Mouse (Mus musculus): ENCODE measurements around the gene Rnf222. TPM values are rescaled to one million over a fixed set of nuclear protein-coding genes. Genes with fewer than 3 reads are reported as not detected.

Rnf222 gene
- not detected for total RNA-seq (2023)

DNA sequence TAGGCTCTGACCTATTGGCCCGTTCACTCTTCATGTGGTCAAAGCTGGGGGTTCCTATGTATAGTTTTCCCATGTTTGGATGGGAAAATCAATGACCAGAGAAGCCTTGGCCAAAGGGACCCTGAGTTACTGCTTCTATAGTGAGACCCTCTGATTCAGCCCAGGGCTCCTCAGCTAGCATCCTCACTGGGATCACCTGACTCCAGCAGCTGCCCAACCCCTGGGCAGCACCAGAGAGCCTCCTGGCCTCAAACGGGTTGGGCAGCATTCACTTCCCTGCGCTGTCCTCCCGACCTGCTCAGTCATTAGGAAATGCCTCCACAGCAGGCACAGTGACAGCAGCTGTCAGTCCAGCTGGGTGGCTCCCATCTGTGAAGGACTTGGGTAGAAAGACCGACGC, at the start of gene Rnf222:
Gene Rnf222, plus strand, starts transcription at position 301 of the 400 bp plus-strand sequence.

DNA sequence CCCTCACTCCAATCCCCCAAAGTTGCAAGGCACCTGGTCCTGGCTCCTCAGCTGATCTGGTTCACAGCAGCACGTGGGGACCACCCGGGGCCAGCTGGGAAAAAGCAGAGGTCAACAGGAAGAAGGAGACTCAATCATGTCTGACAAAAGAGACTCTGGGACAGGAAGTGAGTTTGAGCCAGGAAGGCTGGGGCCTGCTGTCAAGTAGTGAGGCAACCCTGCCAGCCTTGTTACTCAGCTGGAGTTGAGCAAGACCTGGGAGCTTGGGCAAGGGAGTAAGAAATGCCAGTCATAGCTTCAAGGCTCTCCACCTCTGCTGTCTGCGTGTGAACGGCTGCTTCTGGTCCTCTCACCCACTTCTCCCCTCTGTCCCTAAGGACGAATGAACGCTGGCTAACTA, 16.6 kb upstream of the Rnf222 start, which contains the start of gene Ndel1:
Gene Ndel1, minus strand, starts transcription at position 111 of the 400 bp plus-strand sequence.

DNA sequence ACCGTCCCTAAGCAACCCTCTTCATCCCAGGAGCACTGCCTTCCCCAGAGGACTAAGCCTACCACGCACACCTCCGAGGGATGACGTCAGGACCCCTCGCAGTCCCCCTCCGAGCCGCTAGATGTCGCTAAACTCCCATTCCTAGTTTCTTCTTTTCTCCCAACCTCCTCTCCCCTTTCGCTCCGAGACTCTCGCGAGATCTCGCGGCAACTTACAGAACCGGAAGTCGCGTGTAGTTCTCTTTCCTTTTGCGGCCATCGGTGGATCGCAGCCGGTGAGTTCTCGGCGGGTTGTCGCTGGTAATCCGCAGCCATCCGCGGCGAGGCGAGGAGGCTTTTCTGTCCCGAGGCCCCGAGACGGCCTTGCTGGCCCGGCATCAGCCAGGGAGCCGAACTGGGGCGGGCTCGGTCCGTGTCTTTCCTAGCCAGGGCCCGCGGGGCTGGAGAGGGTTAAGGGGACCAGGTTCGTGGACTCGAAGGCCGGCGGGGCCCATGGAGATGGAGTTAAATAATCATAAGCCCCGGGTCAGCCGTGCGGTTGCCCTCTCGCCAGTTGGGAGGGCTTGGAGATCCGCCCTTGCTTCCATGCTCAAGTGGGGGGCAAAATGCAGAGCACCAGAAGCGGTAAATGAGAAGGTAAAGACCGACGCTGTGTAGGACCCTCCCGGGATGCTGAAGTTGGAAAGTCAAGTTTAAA, 13.1 kb downstream of the Rnf222 start, which contains the start of gene Rpl26:
Gene Rpl26, plus strand, starts transcription at position 233 of the 696 bp plus-strand sequence.

DNA sequence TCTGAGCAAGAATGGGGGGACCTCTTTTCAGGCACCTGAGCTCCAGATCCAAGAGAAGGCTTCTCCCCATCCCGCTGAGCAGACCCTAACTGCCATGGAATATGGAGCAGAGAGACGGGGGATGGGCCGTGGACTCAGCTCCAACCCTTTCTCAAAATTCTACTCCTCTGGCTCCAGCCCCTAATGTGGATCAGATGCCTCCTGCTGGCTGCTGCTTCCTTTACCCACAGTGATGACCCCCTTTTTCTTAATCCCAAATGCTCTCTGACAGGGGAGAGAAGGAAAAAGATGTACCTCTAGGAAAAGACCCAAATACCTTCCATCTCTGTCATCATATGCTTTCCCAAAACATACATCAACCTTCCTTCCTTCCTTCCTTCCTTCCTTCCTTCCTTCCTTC, 38.6 kb downstream of the Rnf222 start, which contains the start of gene Odf4:
Gene Odf4, minus strand, starts transcription at position 101 of the 400 bp plus-strand sequence.

Other genes with a start within 250 kb of the Rnf222 start
- gene Myh10, start 197.0 kb upstream of the Rnf222 start, total RNA-seq (2023) = 10 to 100 TPM in 1 of 2 experiments, 1 to 10 TPM in 1; 7.1 to 17.5 TPM
- 100 to 1,000 TPM; 107 to 135 TPM for gene Ndel1, start 16.7 kb upstream of the Rnf222 start, total RNA-seq (2023)
- gene Rpl26, start 13.0 kb downstream of the Rnf222 start, total RNA-seq (2023) = 100 to 1,000 TPM; 865 to 943 TPM
- not detected for gene Odf4, start 38.5 kb downstream of the Rnf222 start, total RNA-seq (2023)
- gene Arhgef15, start 68.9 kb downstream of the Rnf222 start, total RNA-seq (2023) = not detected
- 1 to 10 TPM; 1.2 to 1.6 TPM for gene Slc25a35, start 79.6 kb downstream of the Rnf222 start, total RNA-seq (2023)
- 1 to 10 TPM; 5.2 to 5.6 TPM for gene Rangrf, start 86.6 kb downstream of the Rnf222 start, total RNA-seq (2023)
- 10 to 100 TPM; 19.7 to 27.2 TPM for gene Pfas, start 119.9 kb downstream of the Rnf222 start, total RNA-seq (2023)
- 10 to 100 TPM; 31.5 to 38.6 TPM for gene Ctc1, start 127.4 kb downstream of the Rnf222 start, total RNA-seq (2023)
- gene Aurkb, start 157.1 kb downstream of the Rnf222 start, total RNA-seq (2023) = 10 to 100 TPM; 92.7 to 94.2 TPM
- 10 to 100 TPM; 34.0 to 34.5 TPM for gene Borcs6, start 171.2 kb downstream of the Rnf222 start, total RNA-seq (2023)
- 1 to 10 TPM; 4.3 to 5.9 TPM for gene Tmem107, start 182.3 kb downstream of the Rnf222 start, total RNA-seq (2023)
- 100 to 1,000 TPM; 228 to 249 TPM for gene Vamp2, start 199.9 kb downstream of the Rnf222 start, total RNA-seq (2023)
- 100 to 1,000 TPM; 205 to 241 TPM for gene Per1, start 206.7 kb downstream of the Rnf222 start, total RNA-seq (2023)
- gene Hes7, start 231.9 kb downstream of the Rnf222 start, total RNA-seq (2023) = not detected
- not detected for gene 9130213A22Rik, start 234.0 kb downstream of the Rnf222 start, total RNA-seq (2023)
- gene Aloxe3, start 237.3 kb downstream of the Rnf222 start, total RNA-seq (2023) = under 1 TPM in 1 of 2 experiments, not detected in 1; 0.09 TPM

Measured in neutrophil, adult 83 days (primary cell).